Mouse (Mus musculus) left cerebral cortex, postnatal 25 days (tissue): ENCODE results near the gene Nectin4. TPM values are rescaled to one million over a fixed set of nuclear protein-coding genes. Genes with fewer than 3 reads are reported as not detected.

Experiments used
- DNase-seq, 2 experiments: peaks; one replicate each; pipeline ENCODE4 v3.0.0; 2022; ENCODE audit warnings: low spot score in 2 of 2, mixed read lengths in 1 of 2
- intact Hi-C: fragments of 180-260 bp; cut with DNase I; formaldehyde crosslinking; loops from one replicate; pipeline ENCODE4 v1.15.1; 2025
- total RNA-seq, 2 experiments: library from RNA; stranded (reverse); gene quantifications; 2 replicates each; pipeline ENCODE4 v1.2.3; 2021

The Nectin4 gene
- total RNA-seq, 2 experiments from 2014 or later: 1.9 to 2.1 TPM

DNA sequence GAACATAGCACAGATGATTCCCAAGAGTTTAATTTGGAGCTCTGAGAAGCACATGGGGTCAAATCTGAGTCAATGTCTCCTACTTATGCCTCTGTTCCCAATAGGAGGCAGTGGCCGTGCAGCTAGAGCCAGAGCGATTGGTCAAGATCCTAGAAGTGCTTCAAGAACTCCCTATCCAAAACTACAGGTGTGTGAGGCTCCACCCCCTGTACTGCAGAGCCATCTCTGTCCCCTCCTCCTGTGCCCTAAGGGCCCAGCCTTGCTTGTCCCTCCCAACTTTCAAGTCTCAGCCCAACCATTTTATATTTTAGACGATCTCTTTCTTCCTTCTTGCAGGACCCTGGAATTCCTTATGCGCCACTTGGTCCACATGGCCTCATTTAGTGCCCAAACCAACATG lies 31.9 kb downstream of the Nectin4 start:
- no peak for DNase-seq
- intact Hi-C loops: no loop called here

DNA sequence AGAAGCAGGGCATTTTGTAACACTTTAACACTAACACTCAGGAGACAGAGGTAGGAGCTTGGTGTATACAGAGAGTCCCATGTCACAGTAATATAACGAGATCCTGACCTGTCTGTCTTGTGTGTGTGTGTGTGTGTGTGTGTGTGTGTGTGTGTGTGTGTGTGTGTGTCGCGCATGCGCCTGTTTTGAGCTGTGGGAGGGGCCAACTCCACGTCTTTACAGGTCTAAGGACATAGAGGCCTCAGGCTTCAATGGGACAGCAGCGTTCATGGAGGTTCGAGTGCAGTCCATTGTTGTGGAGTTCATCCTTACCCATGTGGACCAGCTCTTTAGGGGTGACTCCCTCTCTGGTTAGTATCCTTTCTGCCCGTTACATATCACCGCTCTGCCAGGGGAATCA lies 33.1 kb downstream of the Nectin4 start:
- intact Hi-C loops: no loop called here
- DNase-seq: no peak

DNA sequence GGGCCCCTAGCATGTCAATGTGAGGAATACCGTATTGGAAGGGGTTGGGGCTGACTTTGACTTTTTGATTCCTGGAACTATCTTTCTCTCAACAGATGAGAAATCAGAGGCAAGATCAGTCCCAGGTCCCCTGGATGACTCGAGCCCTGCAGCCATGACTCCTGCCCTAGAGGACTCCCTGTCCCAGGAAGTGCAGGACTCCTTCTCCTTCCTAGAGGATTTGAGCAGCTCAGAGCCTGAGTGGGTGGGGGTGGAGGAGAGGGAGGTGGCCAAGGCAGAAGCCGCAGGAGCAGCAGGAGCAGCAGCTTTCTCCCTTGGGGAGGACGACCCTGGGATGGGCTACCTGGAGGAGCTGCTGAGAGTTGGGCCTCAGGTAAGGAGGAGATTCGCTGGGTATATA lies 37.4 kb downstream of the Nectin4 start:
- no peak for DNase-seq
- intact Hi-C loops: no loop called here

DNA sequence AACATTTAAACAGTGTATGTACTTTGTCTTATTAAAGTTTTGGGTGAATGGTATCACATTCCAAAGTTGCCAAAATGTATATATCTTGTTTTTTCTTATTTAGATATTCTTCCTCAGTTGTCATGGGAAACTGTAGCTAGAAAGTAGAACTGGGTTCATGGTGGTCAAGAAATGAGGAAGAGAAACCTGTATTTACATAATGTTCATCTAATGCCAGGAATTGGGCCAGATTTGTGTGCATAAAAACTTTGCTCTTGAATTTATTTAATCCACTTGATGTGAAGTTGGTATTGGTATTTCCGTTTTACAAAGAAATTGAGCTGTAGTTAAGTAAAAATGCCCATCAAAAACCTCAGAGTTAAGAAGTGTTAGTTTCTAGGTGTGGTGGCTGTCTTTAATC lies 40.3 kb downstream of the Nectin4 start:
- DNase-seq: no peak
- intact Hi-C loops: loop anchor here (5.0 kb wide), 1 partner anchor 67 kb away; no protein-coding TSS in a partner anchor

DNA sequence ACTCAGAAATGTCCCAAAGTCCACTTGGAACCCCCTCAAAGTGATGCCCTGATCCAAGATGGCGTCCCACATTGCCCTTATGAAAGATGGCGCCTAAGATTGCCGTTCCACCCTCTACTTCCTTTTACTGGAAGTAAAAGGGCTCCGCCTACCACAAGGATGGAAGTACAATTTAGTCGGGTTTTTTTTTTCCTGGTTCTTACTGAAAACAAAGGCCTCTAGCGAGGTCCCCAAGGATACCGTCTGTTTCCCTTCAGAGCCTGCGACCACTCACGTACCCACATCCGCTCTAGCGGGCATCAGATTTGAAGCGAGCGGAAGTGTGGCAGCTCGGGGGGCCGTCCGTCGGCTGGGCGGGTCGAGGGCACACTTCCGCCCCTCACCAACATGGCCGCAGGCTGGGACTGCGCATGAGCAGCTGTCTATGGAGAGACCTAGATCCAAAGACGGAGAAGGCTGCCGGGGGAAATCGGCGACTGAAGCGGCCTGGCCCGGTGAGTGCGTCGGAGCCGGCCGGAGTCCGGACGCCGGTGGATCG lies 41.1 kb downstream of the Nectin4 start, which contains the start of gene Usf1:
TSS of gene Usf1 (plus strand) at position 367 of the 538 bp plus-strand sequence.
- DNase-seq: peak; percentile 95 to 97
- intact Hi-C loops: loop anchor here (1.0 to 5.0 kb wide), 2 partner anchors 50 to 66 kb away; no protein-coding TSS in a partner anchor

DNA sequence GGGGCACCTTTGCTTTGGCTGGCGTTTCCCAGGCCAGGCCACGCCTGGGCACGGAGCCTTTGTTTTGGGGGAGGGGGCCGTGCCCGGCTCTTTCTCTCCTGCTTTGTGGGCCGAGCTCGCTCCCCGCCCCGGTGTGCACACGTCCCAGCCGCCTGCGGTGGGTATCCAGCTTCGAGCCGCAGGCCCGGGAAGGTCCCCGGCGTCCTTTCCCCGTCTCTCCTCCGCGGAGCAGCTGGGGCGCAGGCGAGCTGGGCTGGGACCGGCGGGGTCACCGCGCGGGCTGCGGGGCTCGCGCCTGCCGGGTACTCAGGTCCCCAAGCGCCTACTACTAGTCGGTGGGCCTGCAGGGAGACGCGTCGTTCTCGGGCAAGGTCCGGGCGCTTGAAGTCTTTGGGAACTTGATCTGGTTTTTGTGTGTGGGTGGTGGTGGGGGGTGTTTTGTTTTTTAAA lies 41.6 kb downstream of the Nectin4 start:
- no peak for DNase-seq
- intact Hi-C loops: loop anchor here (1.0 to 5.0 kb wide), 2 partner anchors 50 to 66 kb away; no protein-coding TSS in a partner anchor

DNA sequence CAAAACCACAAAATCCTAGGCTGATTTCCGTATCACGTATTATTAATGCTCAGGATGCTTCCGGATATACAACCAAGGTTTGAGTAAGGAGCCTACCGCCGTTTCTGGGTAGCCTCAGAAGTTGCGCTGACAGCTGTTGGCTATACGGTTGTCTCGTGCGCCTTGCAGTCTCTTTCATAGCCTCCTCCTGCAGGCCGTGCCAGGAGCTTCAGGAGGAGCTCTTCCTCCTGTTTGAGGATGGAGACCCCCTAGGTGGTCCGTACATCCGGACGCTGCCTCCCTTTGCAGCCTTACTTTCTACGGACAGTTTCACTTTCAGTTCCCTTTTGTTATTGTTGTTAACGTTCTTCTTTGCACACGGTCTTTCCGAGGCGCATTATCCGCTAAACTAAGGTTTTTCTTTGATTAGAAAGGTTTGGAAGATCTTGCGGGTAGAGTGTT lies 42.1 kb downstream of the Nectin4 start:
- intact Hi-C loops: loop anchor here (5.0 kb wide), 1 partner anchor 65 kb away; no protein-coding TSS in a partner anchor
- DNase-seq: peak; percentile 30 to 37

DNA sequence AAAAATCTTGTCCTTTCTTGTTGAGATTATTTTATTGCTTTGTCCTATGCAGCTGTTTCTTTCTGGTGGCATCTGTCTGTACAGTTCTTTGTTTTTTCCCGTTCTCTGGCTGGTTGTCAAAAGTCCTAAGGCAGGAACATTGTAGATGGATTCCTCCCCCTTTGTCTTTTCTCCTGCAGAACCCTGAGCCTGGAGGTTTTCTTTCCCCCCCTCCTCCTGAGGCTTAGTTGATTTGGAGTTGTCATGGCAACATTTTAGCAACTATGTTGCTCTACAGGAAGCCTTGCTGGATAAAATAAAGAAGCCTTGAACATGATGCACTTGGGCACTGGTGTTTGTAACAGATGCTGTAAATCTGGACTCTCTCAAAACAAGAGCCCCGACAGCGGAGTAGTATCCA lies 42.5 kb downstream of the Nectin4 start:
- peak; percentile 31 to 70 for DNase-seq
- intact Hi-C loops: loop anchor here (5.0 kb wide), 1 partner anchor 65 kb away; no protein-coding TSS in a partner anchor

DNA sequence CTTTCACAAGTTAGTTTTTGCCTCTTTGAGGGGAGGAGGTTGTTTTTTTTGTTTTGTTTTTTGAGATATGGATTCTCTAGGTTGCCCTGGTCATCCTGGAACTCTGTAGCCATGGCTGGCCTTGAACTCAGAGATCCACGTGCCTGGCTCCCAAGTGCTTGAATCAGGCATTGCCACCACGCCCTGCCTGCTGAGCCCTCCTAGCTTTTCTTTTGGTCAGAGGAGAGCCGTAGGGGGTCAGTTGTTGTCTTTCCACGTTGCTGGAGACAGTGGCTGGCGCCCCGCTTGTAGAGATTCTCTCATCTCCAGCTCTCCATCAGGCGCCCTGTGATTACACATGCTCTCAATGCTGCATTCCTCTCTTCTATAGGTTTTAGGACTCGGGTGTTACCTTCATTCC lies 43.7 kb downstream of the Nectin4 start:
- DNase-seq: no peak
- intact Hi-C loops: loop anchor here (5.0 kb wide), 1 partner anchor 64 kb away; no protein-coding TSS in a partner anchor

DNA sequence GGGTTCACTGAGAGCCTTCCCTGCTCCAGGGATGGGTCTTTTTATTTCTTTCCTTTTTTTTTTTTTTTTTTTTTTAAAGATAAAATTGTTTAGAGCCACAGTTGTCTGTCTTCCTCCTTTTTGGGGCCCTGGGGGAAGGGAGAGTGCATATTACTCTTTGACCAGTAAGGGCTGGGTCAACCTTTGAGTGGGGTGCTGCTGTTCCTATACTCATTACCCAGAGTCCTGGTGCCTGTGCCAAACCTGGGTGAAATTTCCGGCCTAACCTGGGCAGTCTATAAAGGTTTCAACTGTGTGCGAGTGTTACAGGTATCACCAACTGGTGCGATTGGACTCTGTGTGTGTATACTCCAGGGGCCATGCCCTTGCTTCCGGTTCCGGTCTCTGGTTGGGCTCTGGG lies 48.8 kb downstream of the Nectin4 start, which contains the start of gene Tstd1:
TSS of gene Tstd1 (plus strand) at position 213 of the 400 bp plus-strand sequence.
- intact Hi-C loops: no loop called here
- DNase-seq: no peak

DNA sequence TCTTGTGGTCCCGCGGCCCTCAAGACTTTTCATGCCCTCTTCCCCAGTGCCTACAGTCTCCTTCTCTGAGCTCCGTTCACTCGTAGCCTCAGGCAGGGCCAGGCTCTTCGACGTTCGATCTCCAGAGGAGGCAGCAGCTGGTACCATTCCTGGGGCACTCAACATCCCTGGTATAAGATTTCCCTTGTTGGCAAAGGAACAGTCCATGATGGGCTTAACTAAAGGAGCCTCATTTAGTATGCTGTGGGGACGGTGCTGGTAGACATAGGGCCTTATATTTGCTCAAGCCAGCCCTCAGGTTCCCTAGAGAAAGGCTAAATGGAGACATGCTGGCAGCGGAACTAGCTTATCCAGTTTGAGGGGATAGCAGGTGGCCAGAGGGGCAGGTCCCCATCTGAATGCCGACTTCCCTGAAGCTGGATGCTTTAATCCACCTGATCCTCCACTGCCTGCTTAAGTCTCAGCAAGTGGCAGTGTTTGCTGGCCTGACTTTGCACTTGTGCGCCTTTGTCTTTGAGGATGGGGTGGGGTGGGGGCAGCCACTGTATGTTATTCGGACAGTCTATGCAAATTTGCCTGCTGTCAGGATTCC lies 49.5 kb downstream of the Nectin4 start:
- intact Hi-C loops: no loop called here
- DNase-seq: no peak

DNA sequence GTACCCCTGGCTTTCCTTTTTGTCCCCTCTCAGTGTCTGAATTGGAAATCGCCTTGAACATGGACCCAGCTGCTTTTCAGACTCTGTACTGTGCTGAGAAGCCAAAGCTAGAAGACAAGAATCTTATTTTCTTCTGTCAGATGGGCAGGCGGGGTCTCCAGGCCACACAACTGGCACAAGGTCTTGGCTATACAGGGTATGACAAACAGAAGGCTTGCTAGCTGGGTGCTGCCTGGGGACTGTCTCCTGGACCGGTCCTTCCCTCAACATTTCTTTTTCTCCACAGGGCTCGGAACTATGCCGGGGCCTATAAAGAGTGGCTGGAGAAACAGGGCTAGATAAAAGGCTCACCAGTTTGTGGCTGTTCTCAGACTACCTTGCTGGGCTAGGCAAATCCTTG lies 50.0 kb downstream of the Nectin4 start:
- no peak for DNase-seq
- intact Hi-C loops: no loop called here

DNA sequence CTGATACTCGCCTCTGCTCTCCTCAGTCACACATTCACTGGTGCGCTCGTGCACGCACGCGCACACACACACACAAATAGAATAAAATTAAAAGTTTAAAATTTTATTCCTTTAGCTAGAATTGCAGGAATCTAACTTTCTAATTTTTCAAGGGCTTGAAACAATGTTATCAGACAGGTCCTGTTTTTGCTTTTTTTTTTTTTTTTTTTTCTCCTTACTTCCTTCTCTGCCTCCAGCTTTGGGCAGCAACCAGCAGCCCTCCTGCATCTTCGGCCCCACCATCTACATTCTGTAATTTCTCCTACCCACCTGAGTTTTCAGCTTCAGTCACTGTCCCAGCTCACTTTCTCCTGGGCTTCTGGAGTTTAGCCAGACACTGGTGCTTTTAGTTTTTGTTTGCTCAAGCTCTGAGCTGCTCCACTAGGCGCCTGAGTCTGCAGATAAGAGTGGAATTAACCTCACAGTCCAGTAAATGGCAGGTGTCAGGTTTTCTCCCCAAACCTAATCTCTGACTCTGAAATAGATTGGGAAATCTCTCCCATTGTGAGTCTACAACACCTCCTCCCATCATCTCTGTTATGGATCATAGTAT lies 52.7 kb downstream of the Nectin4 start:
- intact Hi-C loops: no loop called here
- DNase-seq: no peak

DNA sequence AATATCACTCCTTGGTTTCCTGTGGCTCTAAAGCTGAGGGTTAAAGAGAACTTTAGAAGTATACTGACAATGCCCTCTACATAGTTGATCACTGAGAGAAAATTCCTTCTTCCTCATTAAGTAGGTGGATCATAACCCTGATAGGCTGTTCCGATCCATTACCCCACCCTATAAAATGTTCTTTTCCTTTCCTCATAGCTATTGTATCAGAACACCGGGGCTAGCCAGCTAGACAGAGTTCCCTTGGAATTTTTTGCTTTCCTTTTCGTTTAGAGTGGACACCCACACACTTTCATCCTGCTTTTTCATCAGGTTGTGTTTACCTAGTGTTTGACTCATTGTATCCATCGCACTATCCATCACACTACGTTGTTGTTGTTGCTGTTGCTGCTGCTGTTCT lies 54.7 kb downstream of the Nectin4 start:
- intact Hi-C loops: no loop called here

DNA sequence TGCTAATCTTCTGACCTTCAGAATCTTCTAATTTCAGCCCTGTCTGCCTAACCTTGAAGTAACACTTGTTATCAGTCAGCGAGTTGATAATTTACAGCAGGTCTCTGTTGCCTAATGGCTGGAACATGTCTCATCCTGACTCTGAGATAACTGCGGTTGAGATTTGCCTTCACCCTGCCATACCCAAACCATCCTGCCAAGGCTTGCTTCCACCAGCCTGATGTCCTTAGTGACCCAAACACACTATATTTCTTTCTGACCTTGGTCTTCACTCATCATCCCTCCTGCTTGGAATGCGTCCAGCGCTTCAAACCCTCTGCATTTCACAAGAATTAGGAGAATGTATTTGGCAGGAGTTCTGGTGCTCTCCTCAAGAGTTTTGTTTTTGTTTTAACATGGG lies 55.2 kb downstream of the Nectin4 start:
- no peak for DNase-seq
- intact Hi-C loops: no loop called here

More for the DNA sequence above, 54.7 kb downstream of the Nectin4 start:
- DNase-seq: no peak

DNA sequence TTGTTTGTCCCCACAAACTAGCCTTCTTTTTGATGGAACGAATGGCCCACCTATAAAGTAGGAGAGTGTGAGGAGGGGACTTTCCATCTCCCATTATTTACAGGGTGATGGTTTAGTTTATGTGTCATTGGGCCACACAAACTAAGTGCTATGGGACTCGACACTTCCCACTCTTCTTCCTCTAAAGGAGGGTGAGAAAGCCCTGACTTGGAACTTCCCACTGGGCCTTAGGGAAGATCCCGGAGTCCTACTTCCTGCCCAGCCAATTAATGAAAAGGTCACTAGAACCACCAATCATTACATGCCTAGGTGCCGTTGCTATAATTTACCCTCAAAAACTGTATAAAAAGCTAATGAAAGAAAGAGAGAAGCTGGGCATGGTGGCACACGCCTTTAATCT lies 62.3 kb downstream of the Nectin4 start:
- intact Hi-C loops: no loop called here
- no peak for DNase-seq

DNA sequence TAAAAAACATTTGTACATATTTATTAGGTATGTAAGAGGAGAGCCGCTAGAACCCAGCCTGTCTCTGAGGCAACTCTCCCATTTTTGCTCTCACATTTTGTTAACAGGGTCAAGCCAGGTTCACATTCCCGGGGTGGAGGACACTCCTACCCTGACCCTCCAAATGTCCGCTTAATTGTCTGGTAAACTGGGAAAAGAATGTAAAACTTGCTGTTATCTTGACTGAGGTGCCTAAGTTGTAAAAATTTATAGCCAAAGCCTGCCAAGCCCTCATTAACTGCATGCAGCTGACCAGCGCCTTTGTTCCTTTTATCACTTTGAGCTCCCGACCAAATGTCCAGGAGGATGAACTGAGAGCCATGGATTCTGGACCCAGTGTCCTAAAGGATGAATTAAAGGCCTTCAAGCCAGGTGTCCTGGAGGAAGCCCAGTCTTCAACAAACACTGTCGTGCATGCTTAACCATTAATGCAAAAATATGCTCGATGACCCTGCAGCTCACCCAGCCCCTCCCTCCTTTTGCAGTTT lies 65.5 kb downstream of the Nectin4 start:
- DNase-seq: no peak
- intact Hi-C loops: no loop called here

DNA sequence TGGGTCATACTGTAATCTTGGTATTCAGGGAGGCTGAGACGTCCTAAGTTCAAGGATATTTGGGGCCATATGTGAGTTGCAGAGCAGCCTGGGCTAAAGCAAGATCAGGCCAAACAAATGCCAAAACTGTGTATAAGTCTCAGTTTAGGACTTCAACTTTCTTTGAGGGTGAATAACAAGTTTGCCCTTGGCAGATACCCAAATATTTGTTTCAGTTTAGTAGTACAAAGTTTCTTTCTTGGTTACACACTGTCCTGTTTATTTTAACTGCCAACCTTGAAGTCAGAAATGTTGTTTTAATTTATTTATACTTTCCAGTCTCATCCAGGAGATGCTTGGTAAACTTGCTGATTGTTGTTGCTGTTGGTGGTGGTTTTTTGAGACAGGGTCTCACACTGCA lies 66.1 kb downstream of the Nectin4 start:
- intact Hi-C loops: no loop called here
- DNase-seq: no peak

DNA sequence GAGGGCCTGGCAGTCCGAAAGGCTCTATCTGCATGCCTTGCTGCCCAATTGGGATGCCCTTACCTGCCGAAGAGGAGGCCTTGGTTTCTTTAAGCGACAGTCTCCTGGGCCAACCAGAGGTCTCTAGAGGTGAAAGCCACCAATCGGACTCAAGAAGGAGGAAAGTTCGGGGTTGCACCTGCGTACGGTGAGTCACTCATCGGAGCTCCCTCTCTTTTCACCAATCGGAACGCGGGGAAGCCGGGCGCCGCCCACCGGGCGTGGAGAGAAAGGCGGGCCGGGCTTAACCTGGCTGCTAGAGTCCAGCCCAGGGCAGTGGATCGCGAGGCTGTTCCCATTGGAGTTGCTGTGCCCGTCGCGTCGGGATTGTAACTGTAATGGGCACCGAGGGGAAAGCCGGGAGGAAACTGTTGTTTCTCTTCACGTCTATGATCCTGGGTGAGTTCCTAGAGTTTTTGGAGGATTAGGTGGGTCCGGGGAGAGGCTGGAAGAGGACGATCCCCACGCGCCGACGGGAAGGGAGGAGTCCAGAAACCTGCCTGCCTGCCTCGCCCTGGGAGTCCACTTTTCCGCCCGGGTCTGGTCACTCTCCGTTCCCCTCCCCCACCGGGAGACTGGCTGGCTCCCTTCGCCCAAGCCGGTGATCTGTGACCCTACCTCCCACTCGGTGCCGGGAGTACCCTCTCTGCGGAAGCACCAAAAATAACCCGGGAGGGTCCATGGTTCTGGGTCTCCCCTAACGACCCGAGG lies 67.5 kb downstream of the Nectin4 start, which contains the start of gene F11r:
TSS of gene F11r (plus strand) at position 272 of the 750 bp plus-strand sequence.
- DNase-seq: peak in 1 of 2 experiments; percentile 20
- intact Hi-C loops: no loop called here
